In genomic region chr2:61642452-61643368, GRCm38 (mm10) we compare ENCODE assay signal across 9 mouse cellular contexts.
DNase-seq lines count a peak whose midpoint lies in the region; ATAC-seq lines count a peak whose summit lies in the region.
"Had no signal": no experiment of that assay in that cellular context is flagged by ENCODE, and none has a peak within 500 bp of the region (broad histone marks: within the 10 kb centered on the region; RNA-seq: fewer than 3 reads in every experiment).

No protein-coding gene starts in this region.

- no peak overlapping the region for H3K27ac ChIP-seq in liver, embryonic 12.5 days
- H3K27ac ChIP-seq: embryonic facial prominence, embryonic 12.5 days had no signal

- no peak overlapping the region for H3K9ac ChIP-seq in liver, embryonic 12.5 days
- H3K9ac ChIP-seq: embryonic facial prominence, embryonic 12.5 days had no signal

- H3K4me1 ChIP-seq in liver, embryonic 12.5 days, result no peaks in the 10 kb centered on the region
- H3K4me1 ChIP-seq: embryonic facial prominence, embryonic 12.5 days had no signal

- H3K27me3 ChIP-seq in liver, embryonic 12.5 days (replicated peaks), result no peaks in the 10 kb centered on the region
- H3K27me3 ChIP-seq: embryonic facial prominence, embryonic 12.5 days had no signal

- intact Hi-C loops in heart, postnatal 14 days (cut with DNase I), result loop anchor here (2.0 to 10.0 kb wide), 2 partner anchors 326 to 812 kb away; no protein-coding TSS in a partner anchor

- DNase-seq in liver, result peak; percentile 26
- DNase-seq in embryo, embryonic 10.5 days (ENCODE audit: low spot score), result peak; percentile 80
- DNase-seq in heart, postnatal 14 days, result peak; percentile 34 to 68
- peak; percentile 67 to 75 for DNase-seq in layer of hippocampus, postnatal 10 days (ENCODE audit: low spot score in 2 of 2)
- peak; percentile 53 for DNase-seq in right cerebral cortex, postnatal 4 days

- no peaks in the 10 kb centered on the region for H3K9me3 ChIP-seq in liver, embryonic 12.5 days (replicated peaks)
- H3K9me3 ChIP-seq: embryonic facial prominence, embryonic 12.5 days had no signal

- no peak for ATAC-seq in liver, embryonic 12.5 days
- peak; percentile 76 for ATAC-seq in activated CD4-positive, CD25-positive, alpha-beta regulatory T cell, adult 4 months
- ATAC-seq in megakaryocyte-erythroid progenitor cell, adult 5-6 weeks (replicated peaks; ENCODE audit: low FRiP score, low TSS enrichment, poor library complexity, severe bottlenecking), result peak; percentile 99

- no peak overlapping the region for H3K4me2 ChIP-seq in liver, embryonic 12.5 days
- H3K4me2 ChIP-seq: embryonic facial prominence, embryonic 12.5 days had no signal

- 54% methylated on average over 6 of the region's 6 CpGs for WGBS in liver, embryonic 12.5 days (ENCODE audit: insufficient replicate concordance)

- peaks cover 28% of the 10 kb centered on the region for H3K36me3 ChIP-seq in liver, embryonic 12.5 days
- H3K36me3 ChIP-seq: embryonic facial prominence, embryonic 12.5 days had no signal

- H3K4me3 ChIP-seq in liver, embryonic 12.5 days, result no peak overlapping the region
- H3K4me3 ChIP-seq: embryonic facial prominence, embryonic 12.5 days had no signal

Comparison
In these comparisons a context has a peak if more than half of its experiments do, and no peak if none do; other contexts are left out.
1. DNase-seq: peak in every context shown above with its lines; median percentile 80 in embryo, embryonic 10.5 days; 71 in layer of hippocampus, postnatal 10 days; 53 in right cerebral cortex, postnatal 4 days; 51 in heart, postnatal 14 days; 26 in liver.